Mouse (Mus musculus): ENCODE measurements around the gene Nckap1. TPM values are rescaled to one million over a fixed set of nuclear protein-coding genes. Genes with fewer than 3 reads are reported as not detected.

The Nckap1 gene
- 10 to 100 TPM in 1 of 2 experiments, 1 to 10 TPM in 1; 9.7 to 14.4 TPM for polyA plus RNA-seq (2017; shearing (Covaris generic))

DNA sequence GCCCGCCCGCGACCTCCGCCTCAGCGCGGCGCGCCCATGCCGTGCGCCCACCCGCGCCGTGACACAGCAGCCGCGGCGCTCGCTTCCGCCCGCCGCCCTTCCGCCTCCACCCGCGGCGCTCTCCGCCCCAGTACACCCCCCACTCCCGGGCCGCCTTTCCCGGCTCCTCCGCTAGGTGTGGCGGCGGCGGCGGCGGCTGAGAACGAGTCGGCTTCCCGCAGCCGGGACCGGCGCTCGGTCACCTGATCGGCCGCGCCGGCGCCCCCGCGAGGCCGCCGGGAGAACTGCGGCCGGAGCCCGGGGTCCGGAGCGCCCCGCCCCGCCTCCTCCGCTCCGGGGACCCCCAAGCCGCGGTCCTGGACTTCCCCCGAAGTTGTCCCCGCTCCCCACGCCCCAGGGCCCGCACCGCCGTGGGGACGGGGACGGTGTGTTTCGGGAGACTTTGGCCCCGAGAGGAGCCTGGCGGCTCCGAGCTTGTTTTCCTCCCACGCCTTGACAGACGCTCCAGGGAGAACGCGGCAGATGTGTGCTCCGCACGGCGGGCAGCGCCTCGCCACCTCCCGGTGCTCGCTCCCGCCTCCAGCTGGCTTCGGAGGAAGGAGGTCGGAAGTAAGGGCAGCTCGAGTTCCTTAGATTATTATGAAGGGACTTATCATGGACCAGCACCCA is at the start of gene Nckap1:
Nckap1 (minus strand) TSS at position 338 of the 669 bp plus-strand sequence.

DNA sequence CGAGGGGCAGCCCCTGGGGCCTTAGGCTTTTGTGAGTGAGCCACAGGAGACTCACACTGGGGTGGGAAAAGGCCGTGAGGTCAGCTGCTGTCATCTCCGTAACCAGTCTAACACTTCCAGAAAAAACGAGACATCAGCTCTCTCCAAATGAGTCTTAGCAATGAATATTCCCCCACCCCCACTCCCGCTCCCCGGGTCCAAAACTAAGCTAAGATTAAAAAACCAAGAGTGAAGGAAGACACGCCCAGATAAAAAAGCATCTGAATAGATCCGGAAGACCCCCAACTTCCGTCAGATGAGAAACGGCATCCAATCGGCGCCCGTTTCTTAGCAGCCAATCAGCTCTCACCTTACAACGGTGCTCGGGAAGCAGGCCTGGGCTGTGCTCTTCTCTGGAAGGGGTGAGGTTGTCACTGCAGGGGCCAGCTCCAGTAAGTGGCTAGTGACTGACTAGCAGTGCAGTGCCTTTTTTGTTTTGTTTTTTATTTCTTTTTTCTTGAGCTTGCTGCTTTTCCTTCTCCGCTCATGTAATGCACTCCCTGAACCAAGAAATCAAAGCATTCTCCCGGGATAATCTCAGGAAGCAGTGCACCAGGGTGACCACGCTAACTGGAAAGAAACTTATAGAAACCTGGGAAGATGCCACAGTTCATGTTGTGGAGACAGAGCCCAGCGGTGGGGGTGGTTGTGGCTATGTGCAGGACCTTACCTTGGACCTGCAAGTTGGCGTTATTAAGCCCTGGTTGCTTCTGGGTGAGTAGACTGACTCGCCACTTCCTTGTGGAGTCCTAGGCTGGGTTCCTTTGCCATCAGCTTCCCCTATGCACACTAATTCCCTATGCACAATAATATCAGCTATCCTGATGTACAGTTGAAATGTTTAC is 35.9 kb upstream of the Nckap1 start, which contains the start of the genes Dusp19 and Nup35:
Dusp19 (plus strand) TSS at position 192 of the 884 bp plus-strand sequence.
Nup35 (plus strand) TSS at position 383 of the 884 bp plus-strand sequence.

Other genes starting within 250 kb of the Nckap1 start
- gene Frzb, start 133.8 kb downstream of the Nckap1 start, polyA plus RNA-seq (2017; shearing (Covaris generic)) = not detected
- gene Dusp19, start 35.7 kb upstream of the Nckap1 start, polyA plus RNA-seq (2017; shearing (Covaris generic)) = 10 to 100 TPM in 1 of 2 experiments, 1 to 10 TPM in 1; 10.0 to 15.4 TPM
- gene Nup35, start 35.9 kb upstream of the Nckap1 start, polyA plus RNA-seq (2017; shearing (Covaris generic)) = 10 to 100 TPM; 30.1 to 30.7 TPM

Measured in activated CD4-positive, CD25-positive, alpha-beta regulatory T cell (primary cell).